Mouse (Mus musculus) thymus, adult 2 months (tissue): ENCODE results near the gene Ggcx. TPM values are rescaled to one million over a fixed set of nuclear protein-coding genes. Genes with fewer than 3 reads are reported as not detected.

Experiments
- DNase-seq: peaks from one replicate; pipeline ENCODE4 v3.0.0; 2021
- H3K27ac ChIP-seq: fragments of 200-500 bp; 2 replicates; pipeline ENCODE4 v1.5.1; 2012; ENCODE audit warnings: low read length, control low read depth; ENCODE audit not compliant: control insufficient read depth, insufficient read depth
- H3K27me3 ChIP-seq: fragments of 200-500 bp; 2 replicates; pipeline ENCODE4 v1.6.1; 2012; ENCODE audit warnings: mild to moderate bottlenecking, low read length, moderate library complexity, mixed read lengths; ENCODE audit not compliant: control insufficient read depth, insufficient read depth
- H3K36me3 ChIP-seq: fragments of 200-500 bp; 2 replicates; pipeline ENCODE4 v1.6.1; 2012; ENCODE audit warnings: mild to moderate bottlenecking, low read length, moderate library complexity; ENCODE audit not compliant: control insufficient read depth, insufficient read depth
- H3K4me1 ChIP-seq: fragments of 200-500 bp; replicated peaks from 2 replicates; pipeline ENCODE4 v1.6.1; 2012; ENCODE audit warnings: low read length; ENCODE audit not compliant: control insufficient read depth, insufficient read depth
- H3K4me3 ChIP-seq: fragments of 200-500 bp; 2 replicates; pipeline ENCODE4 v1.5.1; 2012; ENCODE audit warnings: mild to moderate bottlenecking, low read length, control low read depth, moderate library complexity; ENCODE audit not compliant: control insufficient read depth, insufficient read depth
- CTCF ChIP-seq: fragments of 200-500 bp; IDR thresholded peaks from 2 replicates; pipeline ENCODE4 v1.5.1; 2012; ENCODE audit warnings: mild to moderate bottlenecking, control low read depth, low read length, moderate library complexity, borderline replicate concordance; ENCODE audit not compliant: control insufficient read depth, poor library complexity, insufficient read depth; ENCODE audit errors: extremely low read depth
- POLR2A ChIP-seq: fragments of 200-500 bp; IDR thresholded peaks from 2 replicates; pipeline ENCODE4 v1.6.1; 2012; ENCODE audit warnings: mild to moderate bottlenecking, low read length, control low read depth, moderate library complexity; ENCODE audit not compliant: control insufficient read depth, poor library complexity, insufficient read depth; ENCODE audit errors: extremely low read depth
- WGBS: fragments of 180-500 bp; shearing (Covaris S2); methylation state at CpG from one replicate; pipeline ENCODE4 v1.1.7; 2018; 5-methylcytosine and 5-hydroxymethylcytosine counted together
- polyA plus RNA-seq: library from polyadenylated mRNA; depleted of rRNA; stranded (reverse); fragments of >200 nt; gene quantifications from 2 replicates; pipeline ENCODE4 v1.2.3, GENCODE M21; 2012

Ggcx gene
- polyA plus RNA-seq, 1 experiment = 14.0 TPM

GRCm38 (mm10) chr6:72390795-72391521 lies 23.1 kb upstream of the Ggcx start:
- Histone ChIP-seq H3K27me3 (no peaks in the 10 kb centered on the region), H3K4me1 (peaks cover 15% of the 10 kb centered on the region), H3K4me3 (peak overlapping the region; percentile 72; the same call in 1 of the 2 replicates), H3K36me3 (no peaks in the 10 kb centered on the region), H3K27ac (peak overlapping the region; percentile 43)
- TF ChIP-seq CTCF (no peak), POLR2A (no peak)
- no peak for DNase-seq
- WGBS = 47% methylated on average over 12 of the region's 12 CpGs

- TF ChIP-seq CTCF = no peak
- no peak for TF ChIP-seq POLR2A
- DNase-seq = no peak
- Histone ChIP-seq H3K4me1 (peaks cover 15% of the 10 kb centered on the region), H3K27me3 (no peaks in the 10 kb centered on the region), H3K36me3 (no peaks in the 10 kb centered on the region), H3K27ac (no peak overlapping the region), H3K4me3 (no peak overlapping the region)
- WGBS = 95% methylated on average over 5 of the region's 5 CpGs
Observed at GRCm38 (mm10) chr6:72392341-72392740, 21.8 kb upstream of the Ggcx start.

GRCm38 (mm10) chr6:72396837-72397251 lies 17.3 kb upstream of the Ggcx start:
- no peaks in the 10 kb centered on the region for H3K27me3 ChIP-seq
- no peaks in the 10 kb centered on the region for H3K36me3 ChIP-seq
- H3K4me3 ChIP-seq = no peak overlapping the region
- DNase-seq = no peak
- no peak for TF ChIP-seq CTCF
- no peak for TF ChIP-seq POLR2A
- no peaks in the 10 kb centered on the region for H3K4me1 ChIP-seq
- no peak overlapping the region for H3K27ac ChIP-seq
- 91% methylated on average over 10 of the region's 10 CpGs for WGBS

- DNase-seq = no peak
- 97% methylated on average over 2 of the region's 2 CpGs for WGBS
- H3K27me3 ChIP-seq = no peaks in the 10 kb centered on the region
- no peak overlapping the region for H3K27ac ChIP-seq
- H3K36me3 ChIP-seq = no peaks in the 10 kb centered on the region
- no peak overlapping the region for H3K4me3 ChIP-seq
- no peaks in the 10 kb centered on the region for H3K4me1 ChIP-seq
- TF ChIP-seq POLR2A = no peak
- no peak for TF ChIP-seq CTCF
Observed at GRCm38 (mm10) chr6:72399967-72400366, 14.1 kb upstream of the Ggcx start.

- peak; percentile 79 for DNase-seq
- no peak for TF ChIP-seq POLR2A
- TF ChIP-seq CTCF = no peak
- Histone ChIP-seq H3K36me3 (no peaks in the 10 kb centered on the region), H3K27me3 (no peaks in the 10 kb centered on the region), H3K4me3 (no peak overlapping the region), H3K27ac (no peak overlapping the region), H3K4me1 (no peaks in the 10 kb centered on the region)
- 21% methylated on average over 7 of the region's 7 CpGs for WGBS
Observed at GRCm38 (mm10) chr6:72401875-72402274, 12.2 kb upstream of the Ggcx start.

- DNase-seq = no peak
- TF ChIP-seq POLR2A (no peak), CTCF (no peak)
- no peaks in the 10 kb centered on the region for H3K36me3 ChIP-seq
- H3K4me1 ChIP-seq = no peaks in the 10 kb centered on the region
- H3K27ac ChIP-seq = no peak overlapping the region
- no peak overlapping the region for H3K4me3 ChIP-seq
- H3K27me3 ChIP-seq = no peaks in the 10 kb centered on the region
- 90% methylated on average over 7 of the region's 7 CpGs for WGBS
Observed at GRCm38 (mm10) chr6:72405356-72405755, 8.8 kb upstream of the Ggcx start.
